Mouse (Mus musculus) forebrain, embryonic 14.5 days (tissue): ENCODE results near the gene Cd28. TPM values are rescaled to one million over a fixed set of nuclear protein-coding genes. Genes with fewer than 3 reads are reported as not detected.

ENCODE experiments used
- ATAC-seq: fragments of 200-750 bp; cut with Nextera tagmentation; 2 replicates; pipeline ENCODE4 v1.8.0; 2017; ENCODE audit warnings: mild to moderate bottlenecking, moderate library complexity
- DNase-seq: peaks from one replicate; pipeline ENCODE4 v3.0.0-alpha.2; 2015; ENCODE audit warnings: low spot score
- H3K27ac ChIP-seq: fragments of 300-500 bp; sonication (generic); 2 replicates; pipeline ENCODE4 v1.5.1; 2014; ENCODE audit warnings: low read depth, mild to moderate bottlenecking, control low read depth, low read length, moderate library complexity
- H3K27me3 ChIP-seq: fragments of 300-500 bp; sonication (generic); replicated peaks from 2 replicates; pipeline ENCODE4 v1.6.1; 2014; ENCODE audit warnings: low read length, control low read depth, mixed read lengths; ENCODE audit not compliant: control insufficient read depth, insufficient read depth
- H3K36me3 ChIP-seq: fragments of 300-500 bp; sonication (generic); 2 replicates; pipeline ENCODE4 v1.6.1; 2014; ENCODE audit warnings: low read length, control low read depth; ENCODE audit not compliant: control insufficient read depth, insufficient read depth
- H3K4me1 ChIP-seq: fragments of 300-500 bp; sonication (generic); 2 replicates; pipeline ENCODE4 v1.6.1; 2014; ENCODE audit warnings: antibody characterized with exemption, low read length, control low read depth; ENCODE audit not compliant: control insufficient read depth, insufficient read depth
- H3K4me2 ChIP-seq: fragments of 300-500 bp; sonication (generic); 2 replicates; pipeline ENCODE4 v1.6.1; 2014; ENCODE audit warnings: mild to moderate bottlenecking, control low read depth, low read length
- H3K4me3 ChIP-seq: fragments of 300-500 bp; sonication (generic); 2 replicates; pipeline ENCODE4 v1.5.1; 2014; ENCODE audit warnings: low read depth, low read length, control low read depth
- H3K9ac ChIP-seq: fragments of 300-500 bp; sonication (generic); 2 replicates; pipeline ENCODE4 v1.6.1; 2014; ENCODE audit warnings: mild to moderate bottlenecking, low read length, control low read depth, moderate library complexity
- H3K9me3 ChIP-seq: fragments of 300-500 bp; sonication (generic); replicated peaks from 2 replicates; pipeline ENCODE4 v1.6.1; 2016; ENCODE audit warnings: low read length, control low read depth, mixed read lengths; ENCODE audit not compliant: control insufficient read depth
- WGBS: fragments of 180-500 bp; shearing (Covaris S2); extraction: QIAGEN DNeasy Blood & Tissue Kit; methylation state at CpG from one replicate; pipeline ENCODE4 v1.1.7; 2014; 5-methylcytosine and 5-hydroxymethylcytosine counted together
- polyA plus RNA-seq: library from polyadenylated mRNA; unstranded; fragments of >200 nt; fragmentation: Nextera tagmentation; extraction: Ambion mirVana; gene quantifications from 2 replicates; pipeline ENCODE4 v1.2.1, GENCODE M21; 2014

Gene Cd28
- polyA plus RNA-seq, 1 experiment from 2014 or later, result 0.20 TPM

GRCm38 (mm10) chr1:60713238-60713637 is 3.4 kb upstream of the Cd28 start:
- H3K4me1 ChIP-seq, result peaks cover 3% of the 10 kb centered on the region; the same call in 1 of the 2 replicates

GRCm38 (mm10) chr1:60715651-60716196 is 876 bp upstream of the Cd28 start:
- H3K9ac ChIP-seq, result no peak overlapping the region
- ATAC-seq (no peak), DNase-seq (peak; percentile 66)
- no peak overlapping the region for H3K4me3 ChIP-seq
- peaks cover 3% of the 10 kb centered on the region; the same call in 1 of the 2 replicates for H3K4me1 ChIP-seq
- H3K27ac ChIP-seq, result no peak overlapping the region
- H3K36me3 ChIP-seq, result no peaks in the 10 kb centered on the region
- H3K27me3 ChIP-seq, result no peaks in the 10 kb centered on the region
- no peak overlapping the region for H3K4me2 ChIP-seq
- 35% methylated on average over 8 of the region's 8 CpGs for WGBS
- H3K9me3 ChIP-seq, result no peaks in the 10 kb centered on the region

More at GRCm38 (mm10) chr1:60713238-60713637, 3.4 kb upstream of the Cd28 start:
- H3K9me3 ChIP-seq, result no peaks in the 10 kb centered on the region
- H3K4me2 ChIP-seq, result no peak overlapping the region
- H3K9ac ChIP-seq, result no peak overlapping the region
- no peak overlapping the region for H3K27ac ChIP-seq
- H3K36me3 ChIP-seq, result no peaks in the 10 kb centered on the region
- no peak overlapping the region for H3K4me3 ChIP-seq
- 73% methylated on average over 3 of the region's 3 CpGs for WGBS
- DNase-seq, result no peak
- no peaks in the 10 kb centered on the region for H3K27me3 ChIP-seq
- no peak for ATAC-seq

GRCm38 (mm10) chr1:60718580-60718979 is 2.0 kb downstream of the Cd28 start:
- Histone ChIP-seq H3K36me3 (no peaks in the 10 kb centered on the region), H3K4me2 (no peak overlapping the region), H3K27me3 (no peaks in the 10 kb centered on the region), H3K4me1 (peaks cover 3% of the 10 kb centered on the region; the same call in 1 of the 2 replicates), H3K27ac (no peak overlapping the region), H3K4me3 (no peak overlapping the region), H3K9ac (no peak overlapping the region), H3K9me3 (no peaks in the 10 kb centered on the region)
- DNase-seq (no peak), ATAC-seq (no peak)
- 86% methylated on average over 4 of the region's 4 CpGs for WGBS

GRCm38 (mm10) chr1:60723555-60723954 is 7.0 kb downstream of the Cd28 start:
- 92% methylated on average over 3 of the region's 3 CpGs for WGBS
- H3K9me3 ChIP-seq, result no peaks in the 10 kb centered on the region
- H3K27ac ChIP-seq, result no peak overlapping the region
- H3K4me1 ChIP-seq, result no peaks in the 10 kb centered on the region
- no peaks in the 10 kb centered on the region for H3K36me3 ChIP-seq
- ATAC-seq, result no peak
- no peak overlapping the region for H3K9ac ChIP-seq
- DNase-seq, result no peak
- no peak overlapping the region for H3K4me3 ChIP-seq
- H3K4me2 ChIP-seq, result no peak overlapping the region
- no peaks in the 10 kb centered on the region for H3K27me3 ChIP-seq

- H3K27ac ChIP-seq, result no peak overlapping the region
- no peaks in the 10 kb centered on the region for H3K4me1 ChIP-seq
- no peaks in the 10 kb centered on the region for H3K36me3 ChIP-seq
- 86% methylated on average over 2 of the region's 2 CpGs for WGBS
- H3K4me3 ChIP-seq, result no peak overlapping the region
- H3K4me2 ChIP-seq, result no peak overlapping the region
- H3K9me3 ChIP-seq, result no peaks in the 10 kb centered on the region
- ATAC-seq (no peak), DNase-seq (no peak)
- no peaks in the 10 kb centered on the region for H3K27me3 ChIP-seq
- H3K9ac ChIP-seq, result no peak overlapping the region
These were observed 15.3 kb downstream of the Cd28 start for GRCm38 (mm10) chr1:60731940-60732339.

GRCm38 (mm10) chr1:60735072-60735907 is 18.7 kb downstream of the Cd28 start:
- Histone ChIP-seq H3K36me3 (no peaks in the 10 kb centered on the region), H3K4me2 (no peak overlapping the region), H3K27ac (no peak overlapping the region), H3K4me1 (no peaks in the 10 kb centered on the region), H3K9me3 (no peaks in the 10 kb centered on the region), H3K9ac (no peak overlapping the region), H3K4me3 (no peak overlapping the region), H3K27me3 (no peaks in the 10 kb centered on the region)
- ATAC-seq (no peak), DNase-seq (no peak)
- WGBS, result 83% methylated on average over 12 of the region's 12 CpGs

GRCm38 (mm10) chr1:60735908-60736280 is 19.3 kb downstream of the Cd28 start:
- H3K27ac ChIP-seq, result no peak overlapping the region
- no peak overlapping the region for H3K4me2 ChIP-seq
- 89% methylated on average over 7 of the region's 7 CpGs for WGBS
- H3K9me3 ChIP-seq, result no peaks in the 10 kb centered on the region
- no peaks in the 10 kb centered on the region for H3K4me1 ChIP-seq
- no peaks in the 10 kb centered on the region for H3K36me3 ChIP-seq
- ATAC-seq, result no peak
- no peak for DNase-seq
- no peak overlapping the region for H3K9ac ChIP-seq
- H3K27me3 ChIP-seq, result no peaks in the 10 kb centered on the region
- no peak overlapping the region for H3K4me3 ChIP-seq

- WGBS, result 80% methylated on average over 1 of the region's 1 CpGs
- no peak overlapping the region for H3K4me2 ChIP-seq
- no peak overlapping the region for H3K27ac ChIP-seq
- H3K27me3 ChIP-seq, result no peaks in the 10 kb centered on the region
- no peak overlapping the region for H3K9ac ChIP-seq
- ATAC-seq (no peak), DNase-seq (no peak)
- H3K4me1 ChIP-seq, result no peaks in the 10 kb centered on the region
- H3K4me3 ChIP-seq, result no peak overlapping the region
- H3K9me3 ChIP-seq, result no peaks in the 10 kb centered on the region
- no peaks in the 10 kb centered on the region for H3K36me3 ChIP-seq
These were observed 27.7 kb downstream of the Cd28 start for GRCm38 (mm10) chr1:60744266-60744665.

GRCm38 (mm10) chr1:60745664-60746063 is 29.1 kb downstream of the Cd28 start:
- H3K9me3 ChIP-seq, result no peaks in the 10 kb centered on the region
- H3K4me2 ChIP-seq, result no peak overlapping the region
- no peak overlapping the region for H3K27ac ChIP-seq
- H3K36me3 ChIP-seq, result no peaks in the 10 kb centered on the region
- H3K4me3 ChIP-seq, result no peak overlapping the region
- 81% methylated on average over 7 of the region's 7 CpGs for WGBS
- H3K4me1 ChIP-seq, result no peaks in the 10 kb centered on the region
- DNase-seq, result peak; percentile 7
- no peaks in the 10 kb centered on the region for H3K27me3 ChIP-seq
- no peak for ATAC-seq
- no peak overlapping the region for H3K9ac ChIP-seq
